Mouse (Mus musculus) midbrain, embryonic 14.5 days (tissue): ENCODE measurements at regions not wholly inside any gene's neighbourhood (a gene's known extent, or its start where the extent isn't known, plus 50 kb on each side); places are given as distances from the start of the nearest gene placed in this dataset.

ENCODE experiments used
- ATAC-seq: fragments of 200-750 bp; cut with Nextera tagmentation; 2 replicates; pipeline ENCODE4 v1.8.0; 2017; ENCODE audit warnings: moderate number of reproducible peaks, moderate library complexity; ENCODE audit not compliant: low FRiP score, low TSS enrichment
- DNase-seq: peaks from one replicate; pipeline ENCODE4 v3.0.0-alpha.2; 2015
- H3K27ac ChIP-seq: fragments of 300-500 bp; sonication (generic); replicated peaks from 2 replicates; pipeline ENCODE4 v1.5.1; 2014; ENCODE audit warnings: mild to moderate bottlenecking, low read depth, low read length, moderate library complexity
- H3K27me3 ChIP-seq: fragments of 300-500 bp; sonication (generic); 2 replicates; pipeline ENCODE4 v1.6.1; 2014; ENCODE audit warnings: low read length, control low read depth, mixed read lengths; ENCODE audit not compliant: control insufficient read depth, insufficient read depth
- H3K36me3 ChIP-seq: fragments of 300-500 bp; sonication (generic); 2 replicates; pipeline ENCODE4 v1.6.1; 2014; ENCODE audit warnings: low read length, control low read depth; ENCODE audit not compliant: control insufficient read depth, insufficient read depth
- H3K4me1 ChIP-seq: fragments of 300-500 bp; sonication (generic); 2 replicates; pipeline ENCODE4 v1.6.1; 2014; ENCODE audit warnings: mild to moderate bottlenecking, antibody characterized with exemption, low read length, control low read depth; ENCODE audit not compliant: control insufficient read depth, insufficient read depth
- H3K4me2 ChIP-seq: fragments of 300-500 bp; sonication (generic); 2 replicates; pipeline ENCODE4 v1.6.1; 2014; ENCODE audit warnings: mild to moderate bottlenecking, low read length, moderate library complexity
- H3K4me3 ChIP-seq: fragments of 300-500 bp; sonication (generic); replicated peaks from 2 replicates; pipeline ENCODE4 v1.5.1; 2014; ENCODE audit warnings: low read depth, low read length
- H3K9ac ChIP-seq: fragments of 300-500 bp; sonication (generic); replicated peaks from 2 replicates; pipeline ENCODE4 v1.6.1; 2014; ENCODE audit warnings: mild to moderate bottlenecking, low read length, moderate library complexity
- H3K9me3 ChIP-seq: fragments of 300-500 bp; sonication (generic); 2 replicates; pipeline ENCODE4 v1.6.1; 2016; ENCODE audit warnings: low read length, control low read depth, mixed read lengths; ENCODE audit not compliant: control insufficient read depth
- WGBS: fragments of 180-500 bp; shearing (Covaris S2); extraction: QIAGEN DNeasy Blood & Tissue Kit; methylation state at CpG from one replicate; pipeline ENCODE4 v1.1.7; 2014; 5-methylcytosine and 5-hydroxymethylcytosine counted together

DNA sequence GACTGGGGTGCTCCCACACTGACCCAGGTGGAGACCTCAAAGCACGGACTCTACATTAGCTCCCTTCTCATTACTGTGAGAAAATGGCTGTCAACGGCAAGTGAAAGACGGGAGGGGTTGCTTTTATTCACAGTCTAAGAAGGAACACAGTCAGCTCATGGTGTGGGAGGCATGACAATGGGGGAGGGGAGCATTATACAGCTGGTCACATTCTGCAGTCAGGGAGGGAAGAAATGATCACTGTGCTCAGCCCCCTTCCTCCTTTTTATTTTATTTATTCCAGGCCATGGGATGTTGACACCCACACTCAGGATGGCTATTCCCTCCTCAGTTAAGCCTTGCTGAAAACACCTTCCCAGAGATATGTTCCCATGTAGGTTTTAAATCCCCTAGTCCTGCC lies 93.1 kb upstream of the Spdye4c start:
- 46% methylated on average over 3 of the region's 3 CpGs for WGBS
- no peaks in the 10 kb centered on the region for H3K27me3 ChIP-seq
- no peak overlapping the region for H3K27ac ChIP-seq
- no peak overlapping the region for H3K4me3 ChIP-seq
- no peak overlapping the region for H3K4me2 ChIP-seq
- no peaks in the 10 kb centered on the region for H3K4me1 ChIP-seq
- DNase-seq (no peak), ATAC-seq (no peak)
- H3K9ac ChIP-seq: no peak overlapping the region
- no peaks in the 10 kb centered on the region for H3K36me3 ChIP-seq
- H3K9me3 ChIP-seq: no peaks in the 10 kb centered on the region

DNA sequence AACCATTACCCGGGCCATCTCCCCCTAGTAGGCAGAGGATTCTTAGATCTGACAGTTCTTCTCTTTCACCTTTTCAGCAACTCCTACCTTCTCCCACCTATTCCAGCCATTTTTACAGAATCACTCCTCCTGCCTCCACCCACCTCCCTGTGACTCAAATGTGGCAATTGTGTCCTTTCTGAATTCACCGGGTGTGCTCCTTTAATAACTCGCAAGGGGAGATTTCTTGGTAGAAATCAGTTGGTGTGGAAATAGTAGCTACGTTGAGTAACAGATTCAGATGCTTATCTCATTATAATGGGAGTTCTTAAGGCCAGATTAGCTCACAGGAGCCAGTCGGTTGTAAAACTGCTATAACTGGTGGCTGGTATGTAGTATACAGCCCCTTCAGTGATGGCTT lies 92.4 kb upstream of the Spdye4c start:
- Histone ChIP-seq H3K9me3 (no peaks in the 10 kb centered on the region), H3K4me1 (no peaks in the 10 kb centered on the region), H3K4me3 (no peak overlapping the region), H3K36me3 (no peaks in the 10 kb centered on the region), H3K4me2 (no peak overlapping the region), H3K27me3 (no peaks in the 10 kb centered on the region), H3K9ac (no peak overlapping the region), H3K27ac (no peak overlapping the region)
- WGBS: 89% methylated on average over 5 of the region's 5 CpGs
- DNase-seq (no peak), ATAC-seq (no peak)

DNA sequence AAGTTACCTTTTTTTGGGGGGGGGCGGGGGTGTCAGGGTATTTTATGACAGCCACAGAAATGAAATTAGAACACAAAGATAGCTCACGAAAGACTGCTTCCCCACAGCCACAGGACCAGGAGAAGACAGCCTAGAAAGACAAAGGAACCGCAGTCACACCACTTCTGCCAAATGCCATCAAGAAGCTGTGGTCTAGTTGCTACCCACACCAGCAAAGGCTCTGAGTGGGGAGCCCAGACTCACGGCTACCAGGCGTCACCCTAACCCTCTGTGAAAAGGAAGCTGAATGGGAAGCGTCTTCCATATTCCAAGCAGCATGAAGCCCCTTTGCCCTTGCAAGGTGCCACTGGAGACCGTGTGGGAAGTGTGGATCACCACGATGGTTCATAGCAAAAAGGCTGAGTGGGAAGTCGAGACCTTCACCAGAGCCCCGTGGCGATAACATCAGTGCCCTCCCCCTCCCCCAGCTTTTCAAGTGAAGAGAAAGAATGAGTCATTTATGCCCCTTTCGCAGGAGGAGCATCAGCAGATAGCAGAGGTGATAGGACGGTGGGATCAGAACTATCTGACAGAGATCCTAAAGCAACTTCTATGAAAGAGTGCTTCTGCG lies 91.3 kb upstream of the Spdye4c start:
- WGBS: 89% methylated on average over 14 of the region's 14 CpGs
- H3K4me2 ChIP-seq: no peak overlapping the region
- DNase-seq (no peak), ATAC-seq (no peak)
- H3K9ac ChIP-seq: no peak overlapping the region
- H3K9me3 ChIP-seq: no peaks in the 10 kb centered on the region
- H3K27ac ChIP-seq: no peak overlapping the region
- H3K36me3 ChIP-seq: no peaks in the 10 kb centered on the region
- no peaks in the 10 kb centered on the region for H3K4me1 ChIP-seq
- no peaks in the 10 kb centered on the region for H3K27me3 ChIP-seq
- no peak overlapping the region for H3K4me3 ChIP-seq

DNA sequence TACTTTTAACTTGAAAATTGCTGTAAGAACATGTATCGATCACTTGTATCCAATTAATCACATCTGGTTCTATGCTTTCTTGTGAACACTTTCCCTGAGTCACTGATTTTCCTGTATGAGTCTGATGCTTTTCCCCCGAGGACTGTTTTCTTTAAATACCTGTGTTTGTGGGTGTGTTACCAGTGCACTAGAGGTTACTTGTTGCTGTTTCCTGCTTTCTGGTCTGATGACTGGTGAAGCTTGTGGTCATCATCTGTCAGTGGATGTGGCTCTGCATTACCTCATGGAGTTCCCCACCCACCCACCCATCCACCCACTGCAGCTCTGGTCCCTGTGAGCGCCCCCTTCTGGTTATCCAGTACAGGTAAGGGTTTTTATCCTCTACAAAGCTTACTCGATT lies 88.3 kb upstream of the Spdye4c start:
- H3K4me3 ChIP-seq: no peak overlapping the region
- H3K4me1 ChIP-seq: no peaks in the 10 kb centered on the region
- H3K9me3 ChIP-seq: no peaks in the 10 kb centered on the region
- no peak overlapping the region for H3K9ac ChIP-seq
- no peaks in the 10 kb centered on the region for H3K27me3 ChIP-seq
- H3K4me2 ChIP-seq: no peak overlapping the region
- DNase-seq (no peak), ATAC-seq (no peak)
- no peak overlapping the region for H3K27ac ChIP-seq
- no peaks in the 10 kb centered on the region for H3K36me3 ChIP-seq
- WGBS: 75% methylated on average over 4 of the region's 4 CpGs

DNA sequence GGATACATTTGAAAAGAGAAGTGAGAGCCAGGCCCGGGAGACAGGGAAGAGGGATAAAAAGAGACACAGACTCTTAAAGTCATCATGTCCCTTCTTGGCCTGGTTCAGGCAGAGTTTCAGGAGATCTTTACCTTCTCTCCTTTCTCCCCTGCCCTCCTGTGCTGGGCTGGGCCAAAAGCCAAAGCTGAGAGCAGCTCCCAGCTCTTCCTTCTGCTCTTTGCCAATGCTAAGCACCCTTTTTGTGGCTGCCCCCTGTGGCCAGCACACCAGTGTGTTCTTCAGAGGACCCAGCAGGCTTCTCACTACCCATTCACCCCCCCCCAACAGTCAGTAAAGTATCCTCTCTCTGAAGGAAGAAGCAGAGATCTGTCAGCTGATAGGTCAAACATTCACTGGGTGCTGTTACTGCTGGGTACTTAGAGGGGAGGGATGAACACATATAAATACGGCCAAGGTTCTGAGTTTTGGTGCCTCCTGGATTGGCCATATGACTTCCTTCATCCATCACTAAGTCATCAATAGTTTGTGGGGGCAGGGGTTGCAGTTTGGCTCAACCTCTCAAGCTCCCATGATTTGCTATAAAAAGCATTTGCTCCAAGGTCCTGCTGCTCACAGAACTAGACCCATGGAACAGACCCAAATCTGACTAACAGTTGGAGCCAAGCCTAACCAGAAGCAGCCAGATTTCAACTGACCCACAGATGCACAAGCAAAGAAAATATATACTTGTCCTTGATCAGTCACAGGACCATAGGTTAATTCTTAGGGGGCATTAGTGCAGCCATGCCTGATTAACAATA lies 87.7 kb upstream of the Spdye4c start:
- ATAC-seq (no peak), DNase-seq (no peak)
- Histone ChIP-seq H3K4me3 (no peak overlapping the region), H3K9me3 (no peaks in the 10 kb centered on the region), H3K36me3 (no peaks in the 10 kb centered on the region), H3K27me3 (no peaks in the 10 kb centered on the region), H3K27ac (no peak overlapping the region), H3K4me1 (no peaks in the 10 kb centered on the region), H3K9ac (no peak overlapping the region), H3K4me2 (no peak overlapping the region)
- WGBS: 99% methylated on average over 2 of the region's 2 CpGs

DNA sequence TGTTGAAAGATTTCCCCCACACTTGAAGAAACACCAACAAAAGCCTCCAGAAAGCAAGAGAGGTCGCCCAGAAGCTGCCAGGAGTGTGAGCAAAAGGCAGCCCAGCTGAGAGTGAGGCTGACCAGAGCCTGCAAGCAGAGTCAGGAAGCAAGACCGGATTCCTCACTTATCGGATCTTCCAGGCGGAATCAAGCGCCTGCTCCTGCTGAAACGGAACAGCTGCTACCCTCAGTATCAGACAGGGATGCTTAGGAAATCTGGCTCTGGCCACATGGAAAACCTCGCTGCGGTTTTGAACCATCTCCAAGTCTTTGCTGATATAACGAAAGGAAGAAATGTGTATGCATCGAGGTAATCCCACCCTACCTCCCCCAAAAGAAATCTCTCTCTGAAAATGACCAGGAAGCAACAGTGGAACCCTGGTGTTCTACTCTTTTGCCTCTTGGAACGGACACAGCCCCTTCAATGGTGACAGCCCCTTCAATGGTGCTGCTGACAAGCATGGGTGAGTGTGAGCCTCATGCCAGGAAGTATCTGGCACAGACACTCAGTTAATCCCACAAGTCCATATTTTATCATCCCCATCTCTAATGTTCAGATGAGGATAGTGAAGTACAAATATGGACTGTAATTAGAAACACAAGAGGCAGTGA lies 83.3 kb upstream of the Spdye4c start:
- Histone ChIP-seq H3K9me3 (no peaks in the 10 kb centered on the region), H3K4me1 (no peaks in the 10 kb centered on the region), H3K27ac (no peak overlapping the region), H3K9ac (no peak overlapping the region), H3K4me3 (no peak overlapping the region), H3K27me3 (no peaks in the 10 kb centered on the region), H3K36me3 (no peaks in the 10 kb centered on the region), H3K4me2 (no peak overlapping the region)
- WGBS: 55% methylated on average over 11 of the region's 11 CpGs
- ATAC-seq (no peak), DNase-seq (peak; percentile 23)

DNA sequence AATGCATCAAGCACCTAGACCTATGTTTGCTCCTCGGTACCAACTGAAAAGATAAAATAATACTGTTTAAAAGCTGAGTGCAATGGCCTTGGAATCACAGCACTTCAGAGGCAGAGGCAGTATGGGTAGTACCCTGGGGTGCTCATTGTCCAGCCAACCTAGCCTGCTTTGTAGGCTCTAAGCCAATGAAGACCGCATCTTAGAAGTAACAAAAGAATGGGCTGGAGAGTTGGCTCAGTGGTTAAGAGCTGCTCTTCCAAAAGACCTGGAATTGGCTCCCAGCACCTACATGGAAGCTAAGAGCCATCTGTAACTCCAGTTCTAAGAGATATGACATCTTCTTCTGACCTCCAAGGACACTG lies 82.8 kb upstream of the Spdye4c start:
- no peaks in the 10 kb centered on the region for H3K9me3 ChIP-seq
- DNase-seq: no peak
- WGBS: 79% methylated on average over 2 of the region's 2 CpGs
- no peak overlapping the region for H3K9ac ChIP-seq
- ATAC-seq: no peak
- H3K4me3 ChIP-seq: no peak overlapping the region
- no peak overlapping the region for H3K4me2 ChIP-seq
- no peak overlapping the region for H3K27ac ChIP-seq
- no peaks in the 10 kb centered on the region for H3K36me3 ChIP-seq
- no peaks in the 10 kb centered on the region for H3K4me1 ChIP-seq
- H3K27me3 ChIP-seq: no peaks in the 10 kb centered on the region

DNA sequence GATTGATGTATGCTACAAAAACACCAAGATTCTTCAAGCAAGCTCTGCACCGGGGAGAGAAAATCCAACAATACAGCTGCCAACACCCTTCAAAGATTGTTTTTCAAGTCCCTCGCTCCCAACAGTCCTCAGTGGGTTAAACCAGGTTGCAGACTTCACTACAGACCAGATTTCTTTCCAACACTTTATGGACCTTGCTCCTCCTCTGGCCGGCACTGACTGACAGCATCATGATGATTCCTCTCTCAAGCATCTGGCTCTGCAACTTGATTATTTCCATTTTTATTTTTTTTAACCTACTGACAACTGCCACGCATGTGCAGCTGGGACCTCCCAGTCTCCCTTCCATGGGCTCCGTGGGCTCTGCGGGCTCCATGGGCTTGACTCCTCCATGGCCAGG lies 79.7 kb upstream of the Spdye4c start:
- H3K9me3 ChIP-seq: no peaks in the 10 kb centered on the region
- ATAC-seq (no peak), DNase-seq (no peak)
- no peak overlapping the region for H3K27ac ChIP-seq
- no peak overlapping the region for H3K4me3 ChIP-seq
- H3K36me3 ChIP-seq: no peaks in the 10 kb centered on the region
- no peaks in the 10 kb centered on the region for H3K4me1 ChIP-seq
- 82% methylated on average over 6 of the region's 6 CpGs for WGBS
- H3K9ac ChIP-seq: no peak overlapping the region
- H3K4me2 ChIP-seq: no peak overlapping the region
- H3K27me3 ChIP-seq: no peaks in the 10 kb centered on the region

DNA sequence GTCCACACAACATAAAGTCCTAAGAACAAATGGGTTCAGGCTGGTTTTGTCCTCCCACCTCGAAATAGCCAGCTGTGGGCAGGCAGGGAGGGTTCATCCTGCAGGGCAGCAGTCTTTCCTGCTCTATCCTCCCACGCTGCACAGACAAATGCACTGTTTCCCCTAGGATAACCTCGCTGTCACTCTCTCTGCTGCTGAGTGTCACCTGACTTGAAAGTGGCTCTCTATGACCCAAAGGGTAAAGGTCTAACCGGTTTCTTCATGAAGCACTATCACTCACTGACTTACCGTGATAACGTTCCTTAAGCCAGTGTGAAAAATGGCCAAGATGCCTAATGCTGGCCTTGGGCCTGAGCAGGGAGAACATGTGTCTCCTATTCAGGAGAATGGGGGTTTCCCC lies 78.2 kb upstream of the Spdye4c start:
- no peak overlapping the region for H3K4me3 ChIP-seq

More for the DNA sequence above, 78.2 kb upstream of the Spdye4c start:
- no peak overlapping the region for H3K4me2 ChIP-seq
- H3K27ac ChIP-seq: no peak overlapping the region
- no peaks in the 10 kb centered on the region for H3K36me3 ChIP-seq
- no peak for DNase-seq
- no peak overlapping the region for H3K9ac ChIP-seq
- no peaks in the 10 kb centered on the region for H3K9me3 ChIP-seq
- no peaks in the 10 kb centered on the region for H3K4me1 ChIP-seq
- 79% methylated on average over 6 of the region's 6 CpGs for WGBS
- no peak for ATAC-seq
- no peaks in the 10 kb centered on the region for H3K27me3 ChIP-seq
